Mouse (Mus musculus) CH12.LX (cell line): ENCODE data around the gene Atp23.

ENCODE experiments used
- CTCF ChIP-seq, 2 experiments: IDR thresholded peaks in 1 of 2; conservative IDR thresholded peaks in 1 of 2; 2 replicates each; pipeline ENCODE4 v1.5.1; 2011 to 2012; ENCODE audit warnings: low read depth in 2 of 2, low read length in 2 of 2, improper control_type of control experiment in 1 of 2, inconsistent platforms in 1 of 2, mild to moderate bottlenecking in 1 of 2, moderate library complexity in 1 of 2
- EP300 ChIP-seq: IDR thresholded peaks from 2 replicates; pipeline ENCODE4 v1.6.1; 2011; ENCODE audit warnings: low read length, improper control_type of control experiment
- UBTF ChIP-seq: IDR thresholded peaks from 2 replicates; pipeline ENCODE4 v1.6.1; 2012; ENCODE audit warnings: low read depth, mild to moderate bottlenecking, inconsistent platforms, low read length, improper control_type of control experiment, moderate library complexity
- USF1 ChIP-seq: IDR thresholded peaks from 2 replicates; pipeline ENCODE4 v1.6.1; 2014; ENCODE audit warnings: low read depth, mild to moderate bottlenecking, inconsistent platforms, low read length, improper control_type of control experiment
- ZNF384 ChIP-seq: IDR thresholded peaks from 2 replicates; pipeline ENCODE4 v1.6.1; 2012; ENCODE audit warnings: low read depth, low read length, improper control_type of control experiment, inconsistent platforms

GRCm38 (mm10) chr10:126862193-126862592 lies 39.0 kb downstream of the Atp23 start:
- TF ChIP-seq USF1: no peak
- no peak for TF ChIP-seq ZNF384
- no peak for TF ChIP-seq EP300
- no peak for TF ChIP-seq CTCF (conservative IDR thresholded peaks at IDR 0.05 in 1 of 2, IDR thresholded peaks at IDR 0.05 in 1 of 2; ENCODE audit: low read depth in 2 of 2, low read length in 2 of 2)
- no peak for TF ChIP-seq UBTF
